Mouse (Mus musculus) lung, adult 2 months (tissue): ENCODE results near the gene Irak3. TPM values are rescaled to one million over a fixed set of nuclear protein-coding genes. Genes with fewer than 3 reads are reported as not detected.
"Not testable (repeated sequence)": the region's sequence is repeated elsewhere in the genome, so short reads cannot be mapped to it uniquely, and the experiment has no call there.

Experiments used
- DNase-seq: peaks from one replicate; pipeline ENCODE4 v3.0.0; 2022
- H3K4me1 ChIP-seq: fragments of 200-500 bp; 2 replicates; pipeline ENCODE4 v1.6.1; 2011; ENCODE audit warnings: low read length; ENCODE audit not compliant: control insufficient read depth, insufficient read depth
- H3K4me3 ChIP-seq: fragments of 200-500 bp; replicated peaks from 2 replicates; pipeline ENCODE3; 2011; ENCODE audit warnings: low read depth, mild to moderate bottlenecking, control low read depth, low read length; ENCODE audit errors: extremely low read depth
- CTCF ChIP-seq: fragments of 200-500 bp; IDR thresholded peaks from 2 replicates; pipeline ENCODE4 v1.5.1; 2011; ENCODE audit warnings: mild to moderate bottlenecking, low read length, control low read depth; ENCODE audit not compliant: insufficient read depth
- POLR2A ChIP-seq: fragments of 200-500 bp; IDR thresholded peaks from 2 replicates; pipeline ENCODE4 v1.6.1; 2011; ENCODE audit warnings: low read depth, mild to moderate bottlenecking, control low read depth, low read length, borderline replicate concordance; ENCODE audit errors: extremely low read depth
- WGBS: fragments of 180-500 bp; shearing (Covaris S2); methylation state at CpG from one replicate; pipeline ENCODE4 v1.1.7; 2018; 5-methylcytosine and 5-hydroxymethylcytosine counted together
- polyA plus RNA-seq: library from polyadenylated mRNA; depleted of rRNA; stranded (reverse); fragments of >200 nt; gene quantifications from 2 replicates; pipeline ENCODE4 v1.2.3, GENCODE M21; 2012; rRNA removed

Irak3 gene
- polyA plus RNA-seq, 1 experiment, result 4.3 TPM

DNA sequence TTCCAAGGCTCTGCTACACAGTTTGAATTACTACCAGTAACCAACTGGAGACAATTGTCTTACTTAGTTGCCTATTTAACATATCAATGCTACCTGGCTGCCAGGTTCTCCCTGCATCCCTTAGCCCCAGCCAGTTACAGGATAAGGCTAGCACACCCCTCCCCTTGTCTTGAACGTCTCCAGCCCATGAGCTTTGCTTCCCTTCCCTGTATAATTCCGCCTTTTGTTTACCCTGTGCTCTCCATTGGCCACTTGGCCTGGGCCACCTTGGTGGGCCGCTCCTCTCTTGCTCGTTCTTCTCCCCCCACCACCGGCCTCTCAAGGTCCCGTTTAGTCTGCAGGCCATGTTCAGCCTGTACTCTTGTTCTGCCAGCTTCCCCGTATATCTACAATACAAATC lies 87.4 kb downstream of the Irak3 start:
- Histone ChIP-seq H3K4me1 (no peaks in the 10 kb centered on the region), H3K4me3 (no peak overlapping the region)
- DNase-seq, result no peak
- TF ChIP-seq POLR2A (no peak), CTCF (no peak)
- 52% methylated on average over 7 of the region's 7 CpGs for WGBS

DNA sequence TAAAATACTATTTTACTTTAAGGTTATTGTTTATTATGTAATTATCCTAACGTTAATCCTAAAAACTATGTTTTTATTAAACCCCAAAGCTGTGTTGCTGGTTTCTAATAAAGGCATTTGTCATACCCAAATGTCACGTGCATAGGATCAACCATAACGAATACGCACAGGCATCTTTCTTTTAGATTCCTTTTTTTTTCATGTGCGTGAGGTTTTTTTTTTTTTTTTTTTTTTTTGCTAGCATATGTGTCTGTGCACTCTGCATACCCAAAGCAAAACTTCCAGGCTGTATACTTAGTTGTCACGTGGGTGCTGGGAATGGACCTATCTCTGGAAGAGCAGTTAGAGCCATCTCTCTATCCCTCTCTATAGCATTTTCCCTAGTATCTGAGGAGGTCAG lies 88.0 kb downstream of the Irak3 start:
- WGBS, result 87% methylated on average over 6 of the region's 6 CpGs
- no peak for DNase-seq
- TF ChIP-seq POLR2A (no peak), CTCF (no peak)
- no peaks in the 10 kb centered on the region for H3K4me1 ChIP-seq
- no peak overlapping the region for H3K4me3 ChIP-seq

DNA sequence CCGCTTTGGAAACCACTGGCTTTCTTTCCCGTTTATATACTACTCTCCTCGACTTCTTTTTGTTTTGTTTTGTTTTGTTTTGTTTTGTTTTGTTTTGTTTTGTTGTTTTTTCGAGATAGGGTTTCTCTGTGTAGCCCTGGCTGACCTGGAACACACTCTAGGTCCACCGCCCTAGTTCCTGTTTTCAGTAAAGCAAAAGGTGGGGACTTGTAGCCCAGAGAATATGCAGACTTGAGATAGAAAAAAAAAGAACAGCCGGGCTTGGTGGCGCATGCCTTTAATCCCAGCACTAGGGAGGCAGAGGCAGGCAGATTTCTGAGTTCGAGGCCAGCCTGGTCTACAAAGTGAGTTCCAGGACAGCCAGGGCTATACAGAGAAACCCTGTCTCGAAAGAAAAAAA lies 88.4 kb downstream of the Irak3 start:
- DNase-seq, H3K4me1 ChIP-seq, H3K4me3 ChIP-seq: not testable (repeated sequence)
- WGBS, result 51% methylated on average over 9 of the region's 9 CpGs

DNA sequence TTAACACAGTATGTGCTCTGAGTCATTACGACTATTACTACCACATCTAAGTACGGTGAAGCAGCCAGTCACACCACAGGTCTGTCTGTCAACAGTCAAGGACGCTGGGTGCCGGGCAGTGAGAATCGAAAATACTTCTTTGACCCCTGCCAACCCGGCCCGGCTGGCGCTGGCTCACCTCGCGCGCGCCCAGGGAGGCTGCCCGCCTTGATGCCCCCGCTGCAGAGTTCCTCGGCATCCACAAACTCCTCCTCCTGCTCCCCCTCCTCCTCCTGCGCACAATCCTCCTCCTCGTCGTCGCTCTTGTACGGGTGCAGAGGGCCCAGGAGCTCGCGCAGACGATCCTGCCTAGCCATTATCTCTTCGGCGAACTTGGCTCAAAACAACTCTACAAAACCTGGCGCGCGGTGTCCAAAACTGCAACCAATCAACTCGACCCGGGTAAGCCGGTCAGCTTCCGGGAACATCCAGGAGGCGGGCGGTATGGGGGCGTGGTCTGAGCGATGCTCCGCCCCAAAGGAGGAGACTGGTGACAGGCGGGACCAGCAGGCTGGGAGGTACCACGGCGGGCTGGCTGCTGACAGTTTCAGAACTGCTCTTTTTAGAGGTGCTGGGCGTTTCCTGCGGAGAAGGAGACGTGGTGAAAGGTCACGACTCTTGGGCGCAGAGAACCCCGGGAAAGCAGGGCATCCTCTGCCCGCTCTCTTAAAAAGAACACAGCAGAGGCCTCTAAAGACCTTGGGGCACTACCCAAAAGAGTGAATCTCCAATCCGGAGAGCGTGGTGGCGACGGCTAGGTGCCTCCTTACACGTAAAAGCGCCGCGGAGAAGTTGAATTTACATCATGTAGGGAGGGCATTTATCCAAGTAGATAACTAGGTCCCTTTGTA lies 89.2 kb downstream of the Irak3 start, which contains the start of gene Helb:
Gene Helb, minus strand, starts transcription at position 481 of the 890 bp plus-strand sequence.
- DNase-seq, result peak; percentile 99
- no peak for TF ChIP-seq CTCF
- TF ChIP-seq POLR2A, result peak; percentile 40; the same call in 1 of the 2 replicates
- H3K4me3 ChIP-seq, result peak within 1 kb of the TSS; percentile 93
- under 1% methylated on average over 55 of the region's 55 CpGs for WGBS
- H3K4me1 ChIP-seq, result no peaks in the 10 kb centered on the region

DNA sequence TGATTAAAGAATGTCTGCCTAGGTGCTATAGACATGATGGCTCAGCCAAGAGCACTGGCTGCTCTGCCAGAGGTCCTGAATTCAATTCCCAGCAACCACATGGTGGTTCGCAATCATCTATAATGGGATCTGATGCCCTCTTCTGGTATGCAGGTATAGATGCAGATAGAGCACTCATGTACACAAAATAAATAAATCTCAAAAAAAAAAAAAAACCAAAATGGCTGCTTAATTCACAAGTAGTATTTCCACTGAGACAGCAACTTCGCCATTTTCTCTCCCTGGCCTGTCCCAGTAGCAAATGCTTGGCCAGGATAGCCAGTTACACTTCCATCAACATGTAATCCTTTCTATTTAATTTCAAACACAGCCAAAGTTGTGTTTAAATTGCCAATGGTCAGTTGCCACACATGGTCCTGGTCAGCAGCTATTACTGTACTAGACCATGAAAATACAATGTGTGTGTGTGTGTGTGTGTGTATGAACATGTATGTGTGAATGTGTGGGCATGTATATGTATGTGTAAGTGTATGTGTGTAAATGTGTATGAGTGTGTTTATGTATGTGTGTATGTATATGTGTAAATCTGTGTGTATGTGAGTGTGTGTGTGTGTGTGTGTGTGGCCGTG lies 90.1 kb downstream of the Irak3 start:
- peak overlapping the region; percentile 21 for H3K4me3 ChIP-seq
- 76% methylated on average over 3 of the region's 3 CpGs for WGBS
- no peak for DNase-seq
- no peaks in the 10 kb centered on the region for H3K4me1 ChIP-seq
- TF ChIP-seq CTCF, result no peak
- no peak for TF ChIP-seq POLR2A

DNA sequence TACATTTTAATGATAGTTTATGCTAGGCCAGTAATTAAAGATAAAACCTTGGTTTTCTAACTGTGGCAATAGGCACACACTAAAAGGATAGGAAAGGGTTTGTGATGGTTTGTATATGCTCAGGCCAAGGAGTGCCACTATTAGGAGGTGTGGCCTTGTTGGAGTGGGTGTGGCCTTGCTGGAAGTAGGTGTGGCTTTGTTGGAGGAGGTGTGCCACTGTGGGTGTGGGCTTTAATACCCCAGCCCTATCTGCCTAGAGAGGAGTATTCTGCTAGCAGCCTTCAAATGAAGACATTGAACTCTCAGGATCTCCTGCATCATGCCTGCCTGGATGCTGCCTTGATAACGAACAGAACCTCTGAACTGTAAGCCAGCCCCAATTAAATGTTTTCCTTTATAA lies 101.1 kb downstream of the Irak3 start:
- no peak for DNase-seq
- Histone ChIP-seq H3K4me3 (no peak overlapping the region), H3K4me1 (no peaks in the 10 kb centered on the region)
- WGBS, result 84% methylated on average over 1 of the region's 1 CpGs
- TF ChIP-seq CTCF (no peak), POLR2A (no peak)

DNA sequence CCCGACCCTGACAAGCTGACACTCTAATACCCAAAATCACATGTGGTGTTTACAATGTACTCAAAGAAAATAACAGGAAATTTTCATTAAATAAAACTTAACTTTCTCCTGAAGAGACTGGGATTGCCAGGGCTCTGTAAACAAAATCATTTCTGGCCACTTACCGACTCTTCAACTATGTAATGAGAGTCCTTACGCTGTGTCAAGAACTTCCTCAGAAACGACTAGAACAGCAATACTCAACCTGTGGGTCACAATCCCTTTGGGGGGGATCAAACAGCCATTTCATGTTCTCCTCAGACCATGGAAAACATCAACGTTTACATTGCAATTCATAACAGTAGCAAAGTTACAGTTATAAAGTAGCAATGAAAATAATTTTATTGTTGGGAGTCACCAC lies 104.4 kb downstream of the Irak3 start:
- no peaks in the 10 kb centered on the region for H3K4me1 ChIP-seq
- H3K4me3 ChIP-seq, result no peak overlapping the region
- WGBS, result 60% methylated on average over 5 of the region's 5 CpGs
- no peak for DNase-seq
- TF ChIP-seq CTCF (no peak), POLR2A (no peak)

DNA sequence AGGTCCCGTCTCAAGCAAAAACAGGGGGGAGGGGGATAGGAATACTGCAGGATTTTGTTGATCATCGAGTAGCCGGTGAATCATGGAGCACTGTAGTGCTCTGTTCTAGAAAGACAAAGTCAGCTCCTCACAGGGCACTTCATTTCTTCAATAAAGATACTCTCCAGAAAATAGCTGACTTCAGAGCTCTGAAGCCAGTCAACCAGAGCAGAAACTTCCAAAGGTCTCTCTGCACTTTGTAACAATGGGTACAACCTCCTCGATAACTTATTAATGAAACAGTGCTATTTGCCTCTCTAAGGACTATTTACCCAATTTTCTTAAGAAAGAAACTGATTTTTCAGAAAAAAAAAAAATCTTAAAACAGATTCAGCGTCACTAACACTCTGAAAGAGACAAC lies 106.2 kb downstream of the Irak3 start:
- no peaks in the 10 kb centered on the region for H3K4me1 ChIP-seq
- no peak overlapping the region for H3K4me3 ChIP-seq
- no peak for DNase-seq
- WGBS, result 94% methylated on average over 5 of the region's 5 CpGs
- no peak for TF ChIP-seq POLR2A
- no peak for TF ChIP-seq CTCF

DNA sequence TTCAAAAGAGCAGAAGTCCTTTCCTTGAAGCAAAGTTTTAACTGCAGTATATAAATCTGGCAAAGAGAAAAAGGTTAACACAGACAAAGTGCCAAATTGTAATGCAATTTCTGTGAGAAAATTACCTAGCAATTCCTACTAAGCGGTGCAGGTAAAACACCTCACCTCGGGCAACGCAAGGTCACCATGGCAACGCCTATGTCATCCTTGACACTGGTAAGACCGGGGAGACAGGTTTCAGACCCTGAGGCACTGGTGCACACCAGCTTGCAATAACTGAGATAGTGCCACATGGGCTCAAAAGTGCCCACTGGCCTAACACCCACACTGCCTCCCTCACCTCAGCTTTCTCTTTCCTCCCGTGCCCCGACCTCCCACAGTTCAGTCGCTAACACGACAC lies 106.8 kb downstream of the Irak3 start:
- WGBS, result 85% methylated on average over 9 of the region's 9 CpGs
- no peak overlapping the region for H3K4me3 ChIP-seq
- DNase-seq, result no peak

DNA sequence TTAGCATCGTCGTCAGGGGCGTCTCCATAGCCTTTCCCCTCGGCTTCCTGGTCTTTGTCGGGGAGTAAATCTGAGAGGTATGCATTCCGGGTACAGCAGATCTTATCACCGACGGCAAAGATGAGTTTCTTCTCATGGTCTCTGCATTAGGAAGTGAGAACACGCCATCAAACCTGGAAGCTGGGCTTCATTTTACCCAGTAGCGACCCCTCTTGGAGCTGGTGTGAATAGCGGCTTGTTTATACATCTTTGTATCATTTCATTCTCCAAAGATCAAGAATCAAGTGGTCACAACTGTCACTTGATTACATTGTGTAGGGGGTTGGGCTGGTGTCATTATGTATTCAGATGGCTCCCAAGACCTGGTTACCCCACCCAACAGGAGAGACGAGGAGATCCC lies 109.4 kb downstream of the Irak3 start:
- TF ChIP-seq POLR2A, result no peak
- TF ChIP-seq CTCF, result no peak
- DNase-seq, result no peak
- Histone ChIP-seq H3K4me1 (no peaks in the 10 kb centered on the region), H3K4me3 (no peak overlapping the region)
- WGBS, result 91% methylated on average over 12 of the region's 12 CpGs

More for the DNA sequence above, 106.8 kb downstream of the Irak3 start:
- TF ChIP-seq CTCF, result no peak
- no peak for TF ChIP-seq POLR2A
- H3K4me1 ChIP-seq, result no peaks in the 10 kb centered on the region

Other genes with a start within 250 kb of the Irak3 start
- gene Helb, start 89.1 kb downstream of the Irak3 start, polyA plus RNA-seq, result 4.6 and 5.8 TPM in 2 replicates
- 173 and 232 TPM in 2 replicates for gene Tmbim4, start 540 bp downstream of the Irak3 start, polyA plus RNA-seq
- 3.7 and 6.5 TPM in 2 replicates for gene Llph, start 24.9 kb upstream of the Irak3 start, polyA plus RNA-seq